Mouse (Mus musculus) brain, embryonic 14.5 days (tissue): ENCODE measurements around the gene Fgr. TPM values are rescaled to one million over a fixed set of nuclear protein-coding genes. Genes with fewer than 3 reads are reported as not detected.

Experiments used
- DNase-seq: peaks from one replicate; pipeline ENCODE4 v3.0.0-alpha.2; 2011; ENCODE audit warnings: low read depth
- CTCF ChIP-seq: fragments of 200-500 bp; IDR thresholded peaks from 2 replicates; pipeline ENCODE4 v1.5.1; 2012; ENCODE audit warnings: inconsistent platforms, mild to moderate bottlenecking, moderate library complexity, borderline replicate concordance; ENCODE audit not compliant: insufficient read depth, insufficient read length; ENCODE audit errors: extremely low read depth
- POLR2A ChIP-seq: fragments of 200-500 bp; IDR thresholded peaks from 2 replicates; pipeline ENCODE4 v1.6.1; 2012; ENCODE audit warnings: mild to moderate bottlenecking, inconsistent platforms, borderline replicate concordance; ENCODE audit not compliant: poor library complexity, insufficient read depth, insufficient read length, severe bottlenecking; ENCODE audit errors: extremely low read depth
- polyA plus RNA-seq: library from polyadenylated mRNA; depleted of rRNA; stranded (reverse); fragments of >200 nt; gene quantifications from 2 replicates; pipeline ENCODE4 v1.2.3, GENCODE M21; 2012

Fgr gene
- polyA plus RNA-seq, 1 experiment = 0.15 TPM

- DNase-seq = peak; percentile 79
- no peak for TF ChIP-seq POLR2A
- no peak for TF ChIP-seq CTCF
Measured at GRCm38 (mm10) chr4:133023636-133024035, 49.7 kb downstream of the Fgr start.

DNA sequence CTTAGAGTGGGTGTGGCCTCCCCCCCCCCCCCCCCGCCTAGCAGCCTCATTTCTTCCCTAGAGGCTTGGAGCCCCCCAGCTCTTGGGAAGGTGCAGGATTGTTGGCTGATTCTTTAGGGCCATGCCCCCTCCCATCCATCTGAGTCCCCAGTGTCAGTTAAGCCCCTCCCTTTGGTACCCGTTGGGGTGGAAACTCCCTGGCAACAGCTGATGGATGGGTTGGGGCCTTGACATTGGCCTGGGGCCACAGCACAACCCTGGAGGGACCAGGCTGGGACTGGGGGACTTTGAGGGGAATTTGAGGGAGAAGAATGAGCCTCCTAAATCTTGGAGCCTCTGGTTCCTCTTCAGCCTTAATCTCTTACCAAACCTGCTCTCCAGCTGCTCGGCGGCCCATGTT is 50.5 kb downstream of the Fgr start:
- DNase-seq = peak; percentile 49
- TF ChIP-seq POLR2A (no peak), CTCF (no peak)

DNA sequence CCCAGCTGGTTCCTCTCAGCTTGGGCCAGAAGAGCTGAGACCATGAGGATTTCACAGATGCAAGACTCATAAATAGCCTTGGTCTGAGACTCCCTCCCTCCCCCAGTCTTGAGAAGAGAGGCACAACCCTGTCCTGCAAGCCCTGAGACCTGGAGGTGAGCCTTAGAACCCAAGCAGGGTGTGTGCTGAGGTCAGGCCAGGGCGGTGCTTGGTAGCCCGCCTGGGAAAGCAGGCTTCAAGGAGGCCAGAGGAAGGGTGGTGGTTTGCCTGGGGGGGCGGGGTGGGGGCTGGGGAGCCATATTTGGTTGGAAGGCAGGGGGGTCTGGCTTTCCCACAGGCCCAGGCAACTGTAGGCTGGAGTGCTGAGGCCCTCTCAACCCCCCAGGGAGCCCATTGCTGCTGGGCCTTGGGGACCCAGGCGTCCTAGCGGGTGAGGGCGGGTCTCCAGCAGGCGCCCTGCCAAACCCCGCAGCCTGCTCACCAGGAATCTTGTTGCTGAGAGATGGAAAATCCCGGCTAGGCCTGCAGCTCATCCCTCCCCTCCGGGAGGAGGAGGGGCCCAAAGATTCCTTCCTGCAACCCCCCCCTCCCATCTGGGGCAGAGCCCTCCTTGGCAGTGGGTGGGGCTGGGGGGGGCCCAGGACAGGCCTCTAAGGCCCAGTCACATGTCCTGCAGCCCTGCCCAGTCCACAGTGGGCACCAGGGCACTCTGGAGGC is 51.2 kb downstream of the Fgr start:
- DNase-seq = peak; percentile 68
- TF ChIP-seq POLR2A = no peak
- no peak for TF ChIP-seq CTCF

GRCm38 (mm10) chr4:133026272-133026671 is 52.4 kb downstream of the Fgr start:
- no peak for DNase-seq
- no peak for TF ChIP-seq CTCF
- TF ChIP-seq POLR2A = no peak

DNA sequence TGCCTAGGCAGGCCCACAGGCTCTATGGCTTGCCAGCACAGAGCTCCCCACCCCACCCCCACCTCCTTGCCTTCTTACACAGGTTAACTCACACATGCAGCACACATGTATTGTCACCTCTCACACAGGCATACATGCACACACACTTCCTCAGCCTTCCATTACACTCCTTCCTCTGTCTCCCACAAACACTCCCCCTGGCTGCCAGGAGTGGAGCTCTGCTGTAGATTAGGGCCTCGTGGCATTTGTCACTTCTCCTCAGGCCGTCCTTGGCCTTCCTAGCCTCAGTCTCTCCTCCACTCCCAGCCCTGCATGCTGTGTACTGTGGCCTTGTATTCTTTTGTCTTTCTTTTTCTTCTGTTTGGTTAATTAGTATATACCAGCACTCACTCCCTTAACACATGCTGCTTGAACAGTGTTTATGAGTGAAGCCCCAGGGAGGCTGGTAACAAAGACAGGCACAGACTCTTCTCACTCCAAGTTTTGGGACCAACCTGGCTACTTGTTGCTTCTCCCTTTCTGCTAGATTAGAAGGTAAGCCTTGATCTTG is 53.0 kb downstream of the Fgr start:
- DNase-seq = no peak
- TF ChIP-seq CTCF (0 out of 2 replicates have a peak, but pooled peaks have one; percentile 9), POLR2A (no peak)

DNA sequence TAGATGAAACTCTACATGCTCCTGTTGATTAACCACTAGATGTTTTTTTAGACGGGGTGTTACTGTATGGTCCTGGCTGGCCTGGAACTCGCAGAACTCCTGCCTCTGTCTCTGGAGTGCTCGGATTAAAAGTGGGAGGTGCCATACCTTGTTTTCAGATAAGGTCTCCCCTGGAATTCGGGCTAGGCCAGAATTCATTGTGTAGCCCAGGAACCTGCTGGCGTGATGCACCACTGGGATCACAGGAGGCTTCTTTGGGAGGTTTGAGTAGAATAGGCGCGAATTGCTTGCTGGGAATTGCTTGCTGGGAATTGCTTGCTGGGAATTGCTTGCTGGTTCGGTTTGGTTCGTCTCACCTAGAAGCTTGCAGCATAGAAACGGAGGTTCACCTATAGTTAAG is 53.8 kb downstream of the Fgr start:
- TF ChIP-seq POLR2A (no peak), CTCF (no peak)

DNA sequence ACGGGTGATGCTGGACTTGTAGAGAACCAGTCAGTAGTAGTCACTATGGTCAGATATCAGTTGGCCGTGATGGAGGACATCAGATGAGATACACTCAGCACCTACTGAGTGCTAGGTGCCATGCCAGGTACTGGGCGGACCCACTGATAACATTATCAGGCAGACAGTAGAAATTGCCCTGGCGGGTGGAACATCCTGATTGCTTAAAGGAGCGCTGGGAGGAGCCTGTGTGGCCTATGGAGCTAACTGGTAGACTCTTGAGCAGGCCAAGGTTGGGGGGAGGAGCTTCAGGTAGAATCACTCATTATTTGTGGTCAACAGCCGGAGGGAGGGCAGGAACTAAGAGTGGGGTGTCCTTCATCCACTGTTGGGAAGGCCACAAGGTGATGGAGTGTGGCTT is 54.3 kb downstream of the Fgr start:
- TF ChIP-seq POLR2A (no peak), CTCF (no peak)
- DNase-seq = no peak

More for the DNA sequence above, 53.8 kb downstream of the Fgr start:
- no peak for DNase-seq

DNA sequence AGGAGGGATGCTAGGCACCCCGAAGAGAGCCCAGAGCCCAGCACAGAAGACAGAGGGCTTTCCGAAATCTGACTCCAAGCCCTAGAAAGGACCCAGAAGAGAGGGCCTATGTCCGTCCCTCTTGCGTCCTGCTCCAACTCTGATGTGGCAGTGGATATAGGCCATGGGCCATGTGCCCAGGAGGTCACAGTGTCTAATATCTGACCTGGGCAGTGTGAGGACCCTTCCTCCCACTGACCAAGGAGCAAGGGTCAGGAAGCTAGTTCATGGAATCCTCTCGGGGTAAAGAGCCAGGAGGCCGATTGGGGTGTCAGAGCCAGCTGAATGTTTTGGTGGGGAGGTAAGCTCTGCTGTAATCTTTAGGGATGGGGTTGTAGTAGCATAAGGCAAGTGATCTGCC is 55.0 kb downstream of the Fgr start:
- DNase-seq = no peak
- no peak for TF ChIP-seq POLR2A

- no peak for DNase-seq
- TF ChIP-seq POLR2A (no peak), CTCF (no peak)
Measured at GRCm38 (mm10) chr4:133032410-133033095, 58.7 kb downstream of the Fgr start.

DNA sequence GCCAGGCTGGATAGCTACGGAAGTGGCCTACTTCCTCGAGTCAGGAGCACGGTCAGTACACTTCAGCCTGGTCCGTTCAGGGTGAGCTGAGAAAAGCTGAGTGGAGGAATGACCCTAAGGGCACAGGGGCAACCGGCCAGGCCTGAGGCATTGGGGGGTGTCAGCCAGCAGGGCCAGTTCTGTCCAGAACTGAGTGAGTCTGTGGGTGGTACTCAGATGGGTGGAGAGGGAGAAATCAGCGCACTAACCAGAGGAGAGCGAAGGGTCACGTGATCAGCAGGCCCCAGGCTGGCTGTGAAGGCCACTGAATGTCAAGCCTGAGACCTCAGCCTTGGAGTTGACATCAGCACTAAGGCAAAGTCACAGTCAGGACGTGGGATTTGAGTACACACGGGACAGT is 60.6 kb downstream of the Fgr start:
- DNase-seq = no peak
- no peak for TF ChIP-seq CTCF
- TF ChIP-seq POLR2A = no peak

GRCm38 (mm10) chr4:133035446-133035845 is 61.6 kb downstream of the Fgr start:
- no peak for DNase-seq
- TF ChIP-seq POLR2A = no peak
- TF ChIP-seq CTCF = no peak

GRCm38 (mm10) chr4:133035946-133036345 is 62.1 kb downstream of the Fgr start:
- TF ChIP-seq POLR2A (no peak), CTCF (no peak)

DNA sequence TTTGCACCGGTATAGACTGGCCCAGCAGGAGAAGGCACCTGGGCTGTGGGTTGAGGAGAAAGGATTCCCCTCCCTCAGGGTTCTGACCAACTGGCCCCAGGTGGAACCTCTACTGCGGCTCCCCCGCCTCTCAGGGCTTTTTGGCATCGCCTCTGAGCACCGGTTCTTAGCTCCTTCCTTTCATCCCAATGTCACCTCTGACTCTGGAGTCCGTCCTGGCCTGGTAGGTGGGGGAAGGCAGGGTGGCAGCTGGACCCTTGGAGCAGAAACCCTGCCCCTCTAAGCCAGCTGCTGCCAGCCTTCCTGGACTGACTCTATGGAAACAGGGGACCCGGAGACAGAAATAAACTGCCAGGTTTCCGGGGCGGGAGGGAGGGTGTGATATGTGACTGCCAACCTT is 63.4 kb downstream of the Fgr start:
- TF ChIP-seq POLR2A (no peak), CTCF (no peak)
- no peak for DNase-seq

More at GRCm38 (mm10) chr4:133035946-133036345, 62.1 kb downstream of the Fgr start:
- DNase-seq = no peak

GRCm38 (mm10) chr4:133037798-133038197 is 63.9 kb downstream of the Fgr start:
- TF ChIP-seq CTCF = no peak
- TF ChIP-seq POLR2A = no peak
- DNase-seq = no peak

DNA sequence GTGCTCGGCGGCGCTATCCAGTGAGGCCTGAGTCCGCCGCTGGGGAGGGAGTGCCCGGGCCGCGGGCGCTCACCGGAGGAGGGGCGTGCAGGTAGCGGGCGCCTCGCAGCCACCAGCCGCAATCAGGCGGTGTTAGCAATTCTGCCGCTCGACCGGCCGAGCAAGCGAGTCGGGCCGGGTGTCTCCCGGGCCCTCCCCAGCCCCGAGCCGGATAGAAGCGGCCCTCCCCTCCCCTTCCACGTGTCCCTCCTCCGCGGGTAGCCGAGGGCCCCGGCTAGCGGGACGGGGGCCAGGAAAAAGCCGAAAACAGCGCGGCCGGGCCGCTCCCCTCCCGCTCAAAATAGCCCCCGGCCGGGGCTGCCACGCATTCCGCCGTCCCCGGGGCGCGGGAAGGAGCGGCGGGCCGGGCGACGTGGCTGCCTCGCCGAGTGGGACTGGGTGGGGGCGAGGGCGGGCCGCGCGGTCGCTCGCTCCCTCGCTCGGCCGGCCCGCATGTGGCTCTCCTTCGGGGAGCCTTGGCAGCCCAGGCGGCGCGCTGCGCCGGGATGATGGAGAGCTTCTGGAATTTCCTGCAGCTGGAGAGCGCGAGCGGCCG is 64.7 kb downstream of the Fgr start:
- DNase-seq = peak; percentile 73
- TF ChIP-seq CTCF = no peak
- no peak for TF ChIP-seq POLR2A
